Mouse (Mus musculus) kidney, adult 2 months (tissue): ENCODE results near the gene Ptprn2.

ENCODE experiments used
- CTCF ChIP-seq: fragments of 200-500 bp; conservative IDR thresholded peaks from 2 replicates; pipeline ENCODE4 v1.5.1; 2011; ENCODE audit warnings: low read depth, mild to moderate bottlenecking, control low read depth, low read length, moderate library complexity, mixed read lengths; ENCODE audit not compliant: insufficient read depth, insufficient read length
- POLR2A ChIP-seq: fragments of 200-500 bp; IDR thresholded peaks from one replicate; pipeline ENCODE4 v1.6.1; 2011; ENCODE audit warnings: low read depth, low read length, control low read depth

GRCm38 (mm10) chr12:117098295-117098694 is 612.8 kb downstream of the Ptprn2 start:
- TF ChIP-seq CTCF = no peak
- no peak for TF ChIP-seq POLR2A
